ENCODE assay signal across 10 mouse cellular contexts in genomic region chr12:101816810-101817209, GRCm38 (mm10). TPM values are rescaled to one million over a fixed set of nuclear protein-coding genes. Genes with fewer than 3 reads are reported as not detected.
A peak's percentile ranks its signal among the peaks of the same experiment; 100 is the strongest.
DNase-seq lines count a peak whose midpoint lies in the region; ATAC-seq and TF ChIP-seq lines count a peak whose summit lies in the region.
"Had no signal": no experiment of that assay in that cellular context is flagged by ENCODE, and none has a peak within 500 bp of the region (broad histone marks: within the 10 kb centered on the region; RNA-seq: fewer than 3 reads in every experiment).

No protein-coding gene starts in this region.

- no peaks in the 10 kb centered on the region for H3K36me3 ChIP-seq in neural tube, embryonic 11.5 days (ENCODE audit: control insufficient read depth, insufficient read depth, low read length)
- no peaks in the 10 kb centered on the region for H3K36me3 ChIP-seq in forebrain, embryonic 14.5 days (ENCODE audit: control insufficient read depth, insufficient read depth, low read length)

- no peak overlapping the region for H3K9ac ChIP-seq in neural tube, embryonic 11.5 days (ENCODE audit: low read length)
- no peak overlapping the region for H3K9ac ChIP-seq in forebrain, embryonic 14.5 days (ENCODE audit: low read length)

- no peaks in the 10 kb centered on the region for H3K9me3 ChIP-seq in neural tube, embryonic 11.5 days (ENCODE audit: control insufficient read depth, low read length)
- H3K9me3 ChIP-seq in forebrain, embryonic 14.5 days (replicated peaks; ENCODE audit: control insufficient read depth, low read length), result no peaks in the 10 kb centered on the region

- DNase-seq in layer of hippocampus, adult 2 months (ENCODE audit: low spot score in 2 of 2), result no peak
- no peak for DNase-seq in layer of hippocampus, postnatal 36 days
- DNase-seq in brain, adult 2 months (ENCODE audit: low read depth, low spot score), result peak; percentile 54
- DNase-seq in kidney, postnatal 10 days, result peak; percentile 51
- peak; percentile 30 for DNase-seq in neural tube, embryonic 11.5 days (ENCODE audit: low spot score)
- DNase-seq in forebrain, embryonic 14.5 days (ENCODE audit: low spot score), result no peak
- DNase-seq in testis, postnatal 10 days (ENCODE audit: low spot score), result no peak
- DNase-seq: cerebellum, adult 18-20 months had no signal

- H3K4me1 ChIP-seq in neural tube, embryonic 11.5 days (ENCODE audit: control insufficient read depth, insufficient read depth, low read length), result no peaks in the 10 kb centered on the region
- peaks cover 3% of the 10 kb centered on the region; the same call in 1 of the 2 replicates for H3K4me1 ChIP-seq in forebrain, embryonic 14.5 days (ENCODE audit: control insufficient read depth, insufficient read depth, low read length)

- no peak overlapping the region for H3K27ac ChIP-seq in layer of hippocampus, adult 2 months
- no peak overlapping the region for H3K27ac ChIP-seq in neural tube, embryonic 11.5 days (ENCODE audit: low read depth, low read length)
- H3K27ac ChIP-seq in forebrain, embryonic 14.5 days (ENCODE audit: low read depth, low read length), result no peak overlapping the region
- H3K27ac ChIP-seq: macrophage had no signal

- H3K27me3 ChIP-seq in neural tube, embryonic 11.5 days (ENCODE audit: control insufficient read depth, insufficient read depth, low read length), result 0 out of 2 replicates have a peak, but pooled peaks cover 6% of the 10 kb centered on the region
- H3K27me3 ChIP-seq in forebrain, embryonic 14.5 days (replicated peaks; ENCODE audit: control insufficient read depth, insufficient read depth, low read length), result no peaks in the 10 kb centered on the region

- 50% methylated on average over 5 of the region's 5 CpGs for whole genome bisulfite sequencing in neural tube, embryonic 11.5 days
- WGBS in forebrain, embryonic 14.5 days, result 56% methylated on average over 5 of the region's 5 CpGs

- TF ChIP-seq CTCF in layer of hippocampus, adult 2 months (conservative IDR thresholded peaks at IDR 0.05), result peak; percentile 42

- H3K4me3 ChIP-seq in layer of hippocampus, adult 2 months, result no peak overlapping the region
- H3K4me3 ChIP-seq in neural tube, embryonic 11.5 days (ENCODE audit: low read depth, low read length), result no peak overlapping the region
- H3K4me3 ChIP-seq in forebrain, embryonic 14.5 days (ENCODE audit: low read depth, low read length), result no peak overlapping the region

- no peak for ATAC-seq in neural tube, embryonic 11.5 days (ENCODE audit: insufficient read depth, low FRiP score, low TSS enrichment)
- ATAC-seq in forebrain, embryonic 14.5 days, result no peak
- no peak for ATAC-seq in cerebellum, adult (ENCODE audit: insufficient number of reproducible peaks, low FRiP score, low TSS enrichment)

- H3K4me2 ChIP-seq in neural tube, embryonic 11.5 days (ENCODE audit: low read depth), result no peak overlapping the region
- H3K4me2 ChIP-seq in forebrain, embryonic 14.5 days (ENCODE audit: low read length), result no peak overlapping the region

RNA-seq across cellular contexts. Expression of gene Fbln5, which starts 2.0 kb away (rescaled TPM):
- total RNA-seq in layer of hippocampus, adult 2 months (2021), result 1 to 10 TPM; 3.6 to 4.9 TPM
- total RNA-seq in layer of hippocampus, postnatal 36 days (2021), result 1 to 10 TPM; 3.4 to 4.9 TPM
- polyA plus RNA-seq in neural tube, embryonic 11.5 days (2014; fragmentation: Nextera tagmentation; extraction: Ambion mirVana), result 5.4 and 7.1 TPM in 2 replicates
- polyA plus RNA-seq in forebrain, embryonic 14.5 days (2014; fragmentation: Nextera tagmentation; extraction: Ambion mirVana), result 5.3 and 9.9 TPM in 2 replicates

Comparison
In these comparisons a context has a peak if more than half of its experiments do, and no peak if none do; other contexts are left out.
1. DNase-seq: peak in brain, adult 2 months (single experiment), kidney, postnatal 10 days (single experiment) and neural tube, embryonic 11.5 days (single experiment); none in layer of hippocampus, adult 2 months (0 of 2), layer of hippocampus, postnatal 36 days (0 of 2), forebrain, embryonic 14.5 days (single experiment) and testis, postnatal 10 days (single experiment).